Mouse (Mus musculus) left cerebral cortex, postnatal 10 days (tissue): ENCODE results near the gene Pcsk6. TPM values are rescaled to one million over a fixed set of nuclear protein-coding genes. Genes with fewer than 3 reads are reported as not detected.
A peak's percentile ranks its signal among the peaks of the same experiment; 100 is the strongest.

Experiments
- DNase-seq, 2 experiments: peaks; one replicate each; pipeline ENCODE4 v3.0.0; 2021 to 2022; ENCODE audit warnings: low spot score in 2 of 2, mixed read lengths in 1 of 2; ENCODE audit errors: extremely low spot score in 1 of 2
- intact Hi-C: fragments of 180-260 bp; cut with DNase I; formaldehyde crosslinking; loops from one replicate; pipeline ENCODE4 v1.15.1; 2025
- total RNA-seq, 2 experiments: library from RNA; stranded (reverse); gene quantifications; 2 replicates each; pipeline ENCODE4 v1.2.3; 2021

The Pcsk6 gene
- total RNA-seq, 2 experiments from 2014 or later, result 7.6 to 7.7 TPM

- intact Hi-C loops, result no loop called here
- peak; percentile 96 to 97 for DNase-seq
These were observed 218.1 kb downstream of the Pcsk6 start, which contains the start of gene Selenos for GRCm38 (mm10) chr7:66079364-66080230. Gene Selenos, plus strand, starts transcription at chr7:66079649.

DNA sequence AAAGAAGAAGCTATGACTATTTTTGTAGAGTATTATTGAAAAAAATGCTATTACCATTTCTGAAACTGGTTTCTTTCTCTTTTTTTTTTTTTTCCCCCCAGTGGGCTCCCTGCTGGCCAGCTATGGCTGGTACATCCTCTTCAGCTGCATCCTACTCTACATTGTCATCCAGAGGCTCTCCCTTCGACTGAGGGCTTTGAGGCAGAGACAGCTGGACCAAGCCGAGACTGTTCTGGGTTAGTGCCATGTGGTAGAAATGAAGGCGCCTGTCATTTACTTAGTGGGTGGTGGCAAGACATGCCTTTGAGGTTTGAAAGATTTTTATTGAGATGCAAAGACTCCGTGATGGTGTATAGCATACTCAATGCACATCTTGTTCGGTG lies 218.7 kb downstream of the Pcsk6 start:
- intact Hi-C loops, result no loop called here

GRCm38 (mm10) chr7:66083757-66084156 lies 222.2 kb downstream of the Pcsk6 start:
- intact Hi-C loops, result no loop called here
- no peak for DNase-seq

More for the DNA sequence above, 218.7 kb downstream of the Pcsk6 start:
- DNase-seq, result no peak

DNA sequence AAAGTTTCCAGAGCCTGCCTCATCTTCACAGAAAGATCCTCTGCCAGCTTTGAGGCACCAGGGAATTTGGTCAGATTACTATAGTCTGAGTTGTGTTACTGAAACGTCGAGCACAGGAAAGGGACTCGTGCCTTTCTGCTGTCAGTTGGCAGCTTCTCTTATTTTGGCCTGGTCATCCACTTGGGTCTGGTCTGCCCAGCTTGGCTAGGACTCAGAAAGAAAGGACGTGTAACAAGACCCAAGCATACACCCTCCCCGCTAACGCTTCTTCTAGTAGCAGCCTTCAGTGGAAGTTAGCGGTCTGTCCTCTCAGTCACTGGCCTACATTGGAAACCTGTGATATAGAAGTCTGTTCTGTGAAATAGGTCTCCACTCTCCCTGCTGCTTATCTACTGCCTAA lies 223.0 kb downstream of the Pcsk6 start:
- intact Hi-C loops, result no loop called here
- DNase-seq, result no peak

DNA sequence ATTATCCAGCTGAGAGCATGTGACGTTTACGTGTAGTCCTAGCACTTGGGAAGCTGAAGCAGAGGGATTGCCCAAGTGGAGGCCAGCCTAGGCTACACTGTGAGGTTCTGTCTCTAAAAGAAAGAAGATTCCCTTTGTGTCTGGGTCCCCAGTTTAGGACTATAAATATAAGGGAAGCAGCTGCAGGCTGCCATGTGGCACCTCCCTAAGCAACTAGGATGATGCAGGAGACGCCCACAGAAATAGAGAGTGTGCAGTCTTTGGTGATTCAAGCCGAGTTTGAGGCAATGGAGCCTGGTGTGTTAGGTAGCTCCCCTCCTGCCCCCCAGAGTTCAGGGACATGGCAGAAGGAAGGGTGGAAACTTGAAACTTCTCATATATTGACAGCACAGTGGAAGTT lies 226.1 kb downstream of the Pcsk6 start:
- DNase-seq, result no peak
- intact Hi-C loops, result no loop called here

DNA sequence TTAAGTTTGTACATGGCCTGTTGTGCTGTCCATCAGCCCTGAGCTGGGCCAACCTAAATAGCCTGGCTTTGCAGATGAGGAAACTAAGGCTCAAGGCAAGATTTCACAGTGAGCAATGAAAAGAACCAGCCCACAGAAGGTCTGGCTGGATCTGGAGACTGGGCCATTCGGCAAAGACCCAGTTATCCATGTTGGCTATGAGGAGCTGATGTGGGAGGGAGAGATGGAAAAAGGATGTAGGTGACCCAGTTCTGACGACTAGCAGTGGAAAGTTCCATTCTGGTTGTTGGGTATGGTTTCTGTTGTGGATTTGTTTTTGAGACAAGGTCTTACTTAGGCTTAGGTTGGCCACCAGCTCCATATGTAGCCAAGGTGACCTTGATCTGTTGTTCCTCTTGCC lies 226.5 kb downstream of the Pcsk6 start:
- no peak for DNase-seq
- intact Hi-C loops, result no loop called here

GRCm38 (mm10) chr7:66090676-66091190 lies 229.2 kb downstream of the Pcsk6 start:
- DNase-seq, result no peak
- intact Hi-C loops, result no loop called here

- DNase-seq, result no peak
- intact Hi-C loops, result no loop called here
These were observed 230.0 kb downstream of the Pcsk6 start for GRCm38 (mm10) chr7:66091553-66091952.

DNA sequence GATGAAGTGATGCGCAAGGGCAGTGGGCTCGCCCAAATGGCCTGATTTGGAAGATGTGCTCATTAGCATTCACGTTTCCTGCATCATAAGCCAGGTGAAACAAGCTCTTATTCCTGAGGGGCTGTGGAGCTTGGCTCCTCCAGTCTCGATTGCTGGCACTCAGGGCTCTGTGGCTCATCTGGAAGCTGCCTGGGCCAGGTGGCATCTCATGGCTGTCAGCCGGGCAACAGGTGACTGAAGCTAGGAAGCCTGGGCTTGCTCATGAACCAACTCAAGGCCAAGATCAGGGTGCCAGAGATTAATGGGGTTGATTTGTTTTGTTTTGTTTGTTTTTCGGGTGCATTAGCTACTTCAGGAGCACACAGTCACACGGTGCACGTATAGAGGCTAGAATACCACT lies 231.1 kb downstream of the Pcsk6 start:
- DNase-seq, result no peak
- intact Hi-C loops, result no loop called here

DNA sequence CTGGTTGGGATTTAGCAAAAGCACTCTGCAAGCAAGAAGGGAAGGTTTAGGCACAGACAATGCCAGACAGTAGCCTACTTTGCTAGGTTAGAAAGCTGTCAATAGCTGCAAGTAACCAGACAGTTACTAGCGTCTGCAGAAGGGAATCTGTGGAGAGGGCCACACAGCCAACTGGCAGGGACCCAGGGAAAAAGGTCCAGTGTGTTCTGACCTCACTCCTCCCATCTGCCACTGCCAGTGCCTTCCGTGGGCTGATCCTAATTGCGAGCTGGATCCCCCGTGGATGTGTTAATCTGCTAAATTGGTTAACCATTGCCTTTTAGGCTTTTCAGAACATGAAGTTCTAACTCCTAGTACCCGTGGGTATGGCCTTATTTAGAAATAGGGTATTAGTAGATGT lies 232.6 kb downstream of the Pcsk6 start:
- no peak for DNase-seq
- intact Hi-C loops, result no loop called here

- intact Hi-C loops, result no loop called here
- no peak for DNase-seq
These were observed 237.3 kb downstream of the Pcsk6 start for GRCm38 (mm10) chr7:66098803-66099202.

Other genes starting within 250 kb of the Pcsk6 start
- 10 to 100 TPM; 52.7 to 53.6 TPM for gene Tarsl2, start 216.8 kb upstream of the Pcsk6 start, total RNA-seq
- gene Tm2d3, start 170.6 kb upstream of the Pcsk6 start, total RNA-seq, result 10 to 100 TPM; 29.6 to 33.9 TPM
- gene Gm45213, start 181.9 kb downstream of the Pcsk6 start, total RNA-seq, result not detected
- gene Snrpa1, start 197.3 kb downstream of the Pcsk6 start, total RNA-seq, result 10 to 100 TPM; 38.7 to 42.6 TPM
- 10 to 100 TPM; 50.4 to 50.9 TPM for gene Selenos, start 217.9 kb downstream of the Pcsk6 start, total RNA-seq
- 10 to 100 TPM; 21.3 to 21.6 TPM for gene Chsy1, start 247.8 kb downstream of the Pcsk6 start, total RNA-seq